Mouse (Mus musculus) liver, embryonic 14.5 days (tissue): ENCODE measurements at regions not wholly inside any gene's neighbourhood (a gene's known extent, or its start where the extent isn't known, plus 50 kb on each side); places are given as distances from the start of the nearest gene placed in this dataset.

Experiments
- CTCF ChIP-seq: IDR thresholded peaks from 2 replicates; pipeline ENCODE4 v1.5.1; 2016; ENCODE audit warnings: antibody characterized with exemption, low read depth, control low read depth
- EP300 ChIP-seq: IDR thresholded peaks from 2 replicates; pipeline ENCODE4 v1.6.1; 2016; ENCODE audit warnings: antibody characterized with exemption, low read depth

- TF ChIP-seq CTCF (no peak), EP300 (no peak)
Observed at GRCm38 (mm10) chr7:36352761-36353160, 345.2 kb upstream of the Tshz3 start.
